In genomic region chr10:42897632-42898031, GRCm38 (mm10) we compare ENCODE assay signal across 9 mouse cellular contexts. TPM values are rescaled to one million over a fixed set of nuclear protein-coding genes. Genes with fewer than 3 reads are reported as not detected.
DNase-seq lines count a peak whose midpoint lies in the region; ATAC-seq lines count a peak whose summit lies in the region.
"Had no signal": no experiment of that assay in that cellular context is flagged by ENCODE, and none has a peak within 500 bp of the region (broad histone marks: within the 10 kb centered on the region; RNA-seq: fewer than 3 reads in every experiment).

No protein-coding gene starts in this region.

- DNase-seq in heart, adult 11 months = peak; percentile 89
- no peak for DNase-seq in heart, postnatal 10 days
- DNase-seq in thymus, adult 18-20 months = peak; percentile 72 to 86
- DNase-seq in frontal cortex, adult 2 months (ENCODE audit: extremely low spot score in 1 of 2, low spot score in 1 of 2) = no peak
- no peak for DNase-seq in heart, postnatal 36 days

- intact Hi-C loops in heart, postnatal 10 days (cut with DNase I) = no loop called here
- intact Hi-C loops in heart, postnatal 36 days (cut with DNase I) = no loop called here

- no peaks in the 10 kb centered on the region for H3K36me3 ChIP-seq in neural tube, embryonic 15.5 days

- no peak overlapping the region for H3K4me3 ChIP-seq in neural tube, embryonic 15.5 days (replicated peaks)

- H3K27me3 ChIP-seq in neural tube, embryonic 15.5 days (replicated peaks) = no peaks in the 10 kb centered on the region

- H3K9me3 ChIP-seq in neural tube, embryonic 15.5 days (replicated peaks) = no peaks in the 10 kb centered on the region

- no peak overlapping the region for H3K9ac ChIP-seq in neural tube, embryonic 15.5 days (replicated peaks)
- H3K9ac ChIP-seq: hindbrain, embryonic 14.5 days had no signal

- WGBS in neural tube, embryonic 15.5 days = 84% methylated on average over 5 of the region's 5 CpGs

- peak; percentile 85 for ATAC-seq in activated CD4-positive, CD25-positive, alpha-beta regulatory T cell, adult 4 months
- ATAC-seq in megakaryocyte, adult 5-6 weeks (ENCODE audit: poor library complexity, severe bottlenecking) = peak; percentile 81
- ATAC-seq in neural tube, embryonic 15.5 days (ENCODE audit: low FRiP score) = no peak

- H3K27ac ChIP-seq in neural tube, embryonic 15.5 days (replicated peaks) = no peak overlapping the region
- H3K27ac ChIP-seq: hindbrain, embryonic 14.5 days had no signal

- no peak overlapping the region for H3K4me2 ChIP-seq in neural tube, embryonic 15.5 days
- H3K4me2 ChIP-seq: hindbrain, embryonic 14.5 days had no signal

- no peaks in the 10 kb centered on the region for H3K4me1 ChIP-seq in neural tube, embryonic 15.5 days

RNA-seq across cellular contexts. Expression of gene Scml4, which starts 37.5 kb away (rescaled TPM):
- 1 to 10 TPM; 3.6 TPM for total RNA-seq in heart, postnatal 10 days (2021)
- 10 to 100 TPM; 26.9 to 40.4 TPM for polyA plus RNA-seq in activated CD4-positive, CD25-positive, alpha-beta regulatory T cell, adult 4 months (2017; shearing (Covaris generic))
- 0.42 and 0.64 TPM in 2 replicates for total RNA-seq in megakaryocyte, adult 5-6 weeks (2015)
- total RNA-seq in megakaryocyte, adult 5-6 weeks (2017) = 0.41 and 0.48 TPM in 2 replicates
- 1.3 and 1.9 TPM in 2 replicates for polyA plus RNA-seq in frontal cortex, adult 2 months (2012; rRNA removed)
- 7.9 and 9.0 TPM in 2 replicates for polyA plus RNA-seq in neural tube, embryonic 15.5 days (2015; fragmentation: Nextera tagmentation; extraction: Ambion mirVana)
- total RNA-seq in heart, postnatal 36 days (2021) = 1 to 10 TPM; 1.3 to 1.4 TPM

Comparison
In these comparisons a context has a peak if more than half of its experiments do, and no peak if none do; other contexts are left out.
1. DNase-seq: peak in heart, adult 11 months (single experiment) and thymus, adult 18-20 months (2 of 2); none in heart, postnatal 10 days (0 of 2), frontal cortex, adult 2 months (0 of 2) and heart, postnatal 36 days (0 of 2).